Mouse (Mus musculus): ENCODE measurements at regions not wholly inside any gene's neighbourhood (a gene's known extent, or its start where the extent isn't known, plus 50 kb on each side); places are given as distances from the start of the nearest gene placed in this dataset.

GRCm38 (mm10) chr14:114949156-114949496, 142.9 kb upstream of the Gpc5 start:
- TF ChIP-seq CTCF (IDR thresholded peaks at IDR 0.05; ENCODE audit: borderline replicate concordance, insufficient read depth, low read length), result no peak
- no peak for TF ChIP-seq POLR2A (IDR thresholded peaks at IDR 0.05; ENCODE audit: low read depth, low read length)
